Mouse (Mus musculus): ENCODE results near the gene Tmie. TPM values are rescaled to one million over a fixed set of nuclear protein-coding genes. Genes with fewer than 3 reads are reported as not detected.

The Tmie gene
- polyA plus RNA-seq, 1 experiment from 2014 or later, result 0.74 TPM

- WGBS, result 8% methylated on average over 48 of the region's 50 CpGs
- Histone ChIP-seq H3K9me3 (no peaks in the 10 kb centered on the region), H3K27me3 (peaks cover 25% of the 10 kb centered on the region), H3K4me1 (replicated peaks) (peaks cover 6% of the 10 kb centered on the region), H3K4me2 (replicated peaks) (peak within 1 kb of the TSS; percentile 50), H3K36me3 (no peaks in the 10 kb centered on the region), H3K4me3 (replicated peaks) (peak within 1 kb of the TSS; percentile 31), H3K27ac (no peak within 1 kb of the TSS), H3K9ac (replicated peaks) (peak within 1 kb of the TSS; percentile 36; the same call in 1 of the 2 replicates)
- ATAC-seq, result no peak
These were observed 22.0 kb downstream of the Tmie start, which contains the start of gene Prss50 for GRCm38 (mm10) chr9:110857781-110858472. TSS of gene Prss50 (plus strand) at chr9:110857967.

GRCm38 (mm10) chr9:110856920-110857319 lies 23.0 kb downstream of the Tmie start:
- H3K9me3 ChIP-seq, result no peaks in the 10 kb centered on the region
- peaks cover 25% of the 10 kb centered on the region for H3K27me3 ChIP-seq
- H3K27ac ChIP-seq, result no peak overlapping the region
- no peak overlapping the region for H3K4me3 ChIP-seq (replicated peaks)
- ATAC-seq, result no peak
- H3K9ac ChIP-seq (replicated peaks), result no peak overlapping the region
- H3K36me3 ChIP-seq, result no peaks in the 10 kb centered on the region
- WGBS, result 78% methylated on average over 4 of the region's 4 CpGs
- H3K4me2 ChIP-seq (replicated peaks), result no peak overlapping the region
- H3K4me1 ChIP-seq (replicated peaks), result peaks cover 6% of the 10 kb centered on the region

GRCm38 (mm10) chr9:110855903-110856302 lies 24.0 kb downstream of the Tmie start:
- WGBS, result 74% methylated on average over 7 of the region's 7 CpGs
- ATAC-seq, result no peak
- Histone ChIP-seq H3K36me3 (no peaks in the 10 kb centered on the region), H3K4me2 (replicated peaks) (no peak overlapping the region), H3K9me3 (no peaks in the 10 kb centered on the region), H3K4me1 (replicated peaks) (peaks cover 6% of the 10 kb centered on the region), H3K4me3 (replicated peaks) (no peak overlapping the region), H3K9ac (replicated peaks) (no peak overlapping the region), H3K27ac (no peak overlapping the region), H3K27me3 (peaks cover 25% of the 10 kb centered on the region)

- H3K27me3 ChIP-seq, result no peaks in the 10 kb centered on the region
- 83% methylated on average over 7 of the region's 7 CpGs for WGBS
- no peak overlapping the region for H3K9ac ChIP-seq (replicated peaks)
- ATAC-seq, result no peak
- no peaks in the 10 kb centered on the region for H3K9me3 ChIP-seq
- H3K4me1 ChIP-seq (replicated peaks), result no peaks in the 10 kb centered on the region
- no peak overlapping the region for H3K4me3 ChIP-seq (replicated peaks)
- H3K4me2 ChIP-seq (replicated peaks), result no peak overlapping the region
- H3K27ac ChIP-seq, result no peak overlapping the region
- no peaks in the 10 kb centered on the region for H3K36me3 ChIP-seq
These were observed 30.8 kb downstream of the Tmie start for GRCm38 (mm10) chr9:110849162-110849561.

- H3K9me3 ChIP-seq, result no peaks in the 10 kb centered on the region
- 91% methylated on average over 10 of the region's 10 CpGs for WGBS
- no peak within 1 kb of the TSS for H3K4me3 ChIP-seq (replicated peaks)
- no peak for ATAC-seq
- no peak within 1 kb of the TSS for H3K4me2 ChIP-seq (replicated peaks)
- no peaks in the 10 kb centered on the region for H3K4me1 ChIP-seq (replicated peaks)
- H3K27me3 ChIP-seq, result no peaks in the 10 kb centered on the region
- no peak within 1 kb of the TSS for H3K27ac ChIP-seq
- H3K36me3 ChIP-seq, result no peaks in the 10 kb centered on the region
- no peak within 1 kb of the TSS for H3K9ac ChIP-seq (replicated peaks)
These were observed 35.7 kb downstream of the Tmie start, which contains the start of gene Prss46 for GRCm38 (mm10) chr9:110844206-110844605. TSS of gene Prss46 (plus strand) at chr9:110844506.

- H3K4me1 ChIP-seq (replicated peaks), result no peaks in the 10 kb centered on the region
- 93% methylated on average over 2 of the region's 2 CpGs for WGBS
These were observed 38.5 kb downstream of the Tmie start for GRCm38 (mm10) chr9:110841438-110841837.

GRCm38 (mm10) chr9:110840905-110841304 lies 39.0 kb downstream of the Tmie start:
- Histone ChIP-seq H3K9me3 (no peaks in the 10 kb centered on the region), H3K27me3 (no peaks in the 10 kb centered on the region), H3K4me1 (replicated peaks) (0 out of 2 replicates have a peak, but pooled peaks cover 3% of the 10 kb centered on the region), H3K9ac (replicated peaks) (no peak overlapping the region), H3K27ac (no peak overlapping the region), H3K36me3 (no peaks in the 10 kb centered on the region), H3K4me3 (replicated peaks) (no peak overlapping the region), H3K4me2 (replicated peaks) (no peak overlapping the region)
- WGBS, result 82% methylated on average over 6 of the region's 6 CpGs
- ATAC-seq, result no peak

More at GRCm38 (mm10) chr9:110841438-110841837, 38.5 kb downstream of the Tmie start:
- Histone ChIP-seq H3K27ac (no peak overlapping the region), H3K9ac (replicated peaks) (no peak overlapping the region), H3K36me3 (no peaks in the 10 kb centered on the region), H3K4me3 (replicated peaks) (no peak overlapping the region), H3K27me3 (no peaks in the 10 kb centered on the region), H3K9me3 (no peaks in the 10 kb centered on the region), H3K4me2 (replicated peaks) (no peak overlapping the region)
- ATAC-seq, result no peak

- Histone ChIP-seq H3K27ac (no peak overlapping the region), H3K4me3 (replicated peaks) (no peak overlapping the region), H3K4me2 (replicated peaks) (no peak overlapping the region), H3K9ac (replicated peaks) (no peak overlapping the region), H3K36me3 (no peaks in the 10 kb centered on the region), H3K4me1 (replicated peaks) (0 out of 2 replicates have a peak, but pooled peaks cover 3% of the 10 kb centered on the region), H3K9me3 (no peaks in the 10 kb centered on the region), H3K27me3 (no peaks in the 10 kb centered on the region)
- no peak for ATAC-seq
- 46% methylated on average over 2 of the region's 2 CpGs for WGBS
These were observed 43.8 kb downstream of the Tmie start for GRCm38 (mm10) chr9:110836112-110836511.

- ATAC-seq, result no peak
- Histone ChIP-seq H3K9ac (replicated peaks) (no peak overlapping the region), H3K4me1 (replicated peaks) (0 out of 2 replicates have a peak, but pooled peaks cover 3% of the 10 kb centered on the region), H3K4me3 (replicated peaks) (no peak overlapping the region), H3K4me2 (replicated peaks) (no peak overlapping the region), H3K36me3 (no peaks in the 10 kb centered on the region), H3K9me3 (no peaks in the 10 kb centered on the region), H3K27me3 (no peaks in the 10 kb centered on the region), H3K27ac (no peak overlapping the region)
- 49% methylated on average over 10 of the region's 10 CpGs for WGBS
These were observed 45.0 kb downstream of the Tmie start for GRCm38 (mm10) chr9:110834961-110835360.

- no peaks in the 10 kb centered on the region for H3K27me3 ChIP-seq
- no peaks in the 10 kb centered on the region for H3K36me3 ChIP-seq
- H3K4me1 ChIP-seq (replicated peaks), result 0 out of 2 replicates have a peak, but pooled peaks cover 3% of the 10 kb centered on the region
- H3K4me3 ChIP-seq (replicated peaks), result no peak within 1 kb of the TSS
- H3K4me2 ChIP-seq (replicated peaks), result no peak within 1 kb of the TSS
- H3K9me3 ChIP-seq, result no peaks in the 10 kb centered on the region
- 84% methylated on average over 19 of the region's 19 CpGs for WGBS
- no peak within 1 kb of the TSS for H3K9ac ChIP-seq (replicated peaks)
- H3K27ac ChIP-seq, result no peak within 1 kb of the TSS
- no peak for ATAC-seq
These were observed 45.5 kb downstream of the Tmie start, which contains the start of gene Prss45 for GRCm38 (mm10) chr9:110834411-110834810. TSS of gene Prss45 (plus strand) at chr9:110834588.

GRCm38 (mm10) chr9:110833021-110833420 lies 46.9 kb downstream of the Tmie start:
- H3K9ac ChIP-seq (replicated peaks), result no peak overlapping the region
- no peak overlapping the region for H3K4me3 ChIP-seq (replicated peaks)
- H3K27ac ChIP-seq, result no peak overlapping the region
- no peaks in the 10 kb centered on the region for H3K36me3 ChIP-seq
- WGBS, result 72% methylated on average over 5 of the region's 5 CpGs
- no peaks in the 10 kb centered on the region for H3K27me3 ChIP-seq
- no peaks in the 10 kb centered on the region for H3K9me3 ChIP-seq
- no peak for ATAC-seq
- 0 out of 2 replicates have a peak, but pooled peaks cover 3% of the 10 kb centered on the region for H3K4me1 ChIP-seq (replicated peaks)
- H3K4me2 ChIP-seq (replicated peaks), result no peak overlapping the region

- no peaks in the 10 kb centered on the region for H3K4me1 ChIP-seq (replicated peaks)
- H3K9ac ChIP-seq (replicated peaks), result no peak within 1 kb of the TSS
- H3K27me3 ChIP-seq, result no peaks in the 10 kb centered on the region
- no peaks in the 10 kb centered on the region for H3K36me3 ChIP-seq
- 94% methylated on average over 3 of the region's 3 CpGs for WGBS
- H3K4me2 ChIP-seq (replicated peaks), result no peak within 1 kb of the TSS
- ATAC-seq, result no peak
- H3K9me3 ChIP-seq, result no peaks in the 10 kb centered on the region
- no peak within 1 kb of the TSS for H3K27ac ChIP-seq
- no peak within 1 kb of the TSS for H3K4me3 ChIP-seq (replicated peaks)
These were observed 53.5 kb downstream of the Tmie start, which contains the start of gene Prss43 for GRCm38 (mm10) chr9:110826390-110826789. TSS of gene Prss43 (plus strand) at chr9:110826690.
